Mouse (Mus musculus) forebrain, postnatal 0 days (tissue): ENCODE results near the gene Il12a. TPM values are rescaled to one million over a fixed set of nuclear protein-coding genes. Genes with fewer than 3 reads are reported as not detected.
A peak's percentile ranks its signal among the peaks of the same experiment; 100 is the strongest.

Experiments used
- ATAC-seq: fragments of 200-750 bp; cut with Nextera tagmentation; 2 replicates; pipeline ENCODE4 v1.8.0; 2017; ENCODE audit warnings: mild to moderate bottlenecking, moderate library complexity
- DNase-seq: peaks from one replicate; pipeline ENCODE4 v3.0.0-alpha.2; 2015
- H3K27ac ChIP-seq: fragments of 300-500 bp; sonication (generic); 2 replicates; pipeline ENCODE4 v1.5.1; 2014; ENCODE audit warnings: low read depth, mild to moderate bottlenecking, antibody characterized with exemption, low read length, moderate library complexity, mixed read lengths
- H3K27me3 ChIP-seq: fragments of 300-500 bp; sonication (generic); 2 replicates; pipeline ENCODE4 v1.6.1; 2014; ENCODE audit warnings: mild to moderate bottlenecking, low read length, mixed read lengths; ENCODE audit not compliant: insufficient read depth
- H3K36me3 ChIP-seq: fragments of 300-500 bp; sonication (generic); 2 replicates; pipeline ENCODE4 v1.6.1; 2014; ENCODE audit warnings: mild to moderate bottlenecking, moderate library complexity; ENCODE audit not compliant: insufficient read depth
- H3K4me1 ChIP-seq: fragments of 300-500 bp; sonication (generic); 2 replicates; pipeline ENCODE4 v1.6.1; 2014; ENCODE audit warnings: antibody characterized with exemption; ENCODE audit not compliant: insufficient read depth
- H3K4me2 ChIP-seq: fragments of 300-500 bp; sonication (generic); 2 replicates; pipeline ENCODE4 v1.6.1; 2014; ENCODE audit warnings: low read depth, mild to moderate bottlenecking, moderate library complexity
- H3K4me3 ChIP-seq: fragments of 300-500 bp; sonication (generic); 2 replicates; pipeline ENCODE4 v1.5.1; 2014; ENCODE audit warnings: low read depth, low read length, mixed read lengths
- H3K9ac ChIP-seq: fragments of 300-500 bp; sonication (generic); 2 replicates; pipeline ENCODE4 v1.6.1; 2014; ENCODE audit warnings: mild to moderate bottlenecking
- H3K9me3 ChIP-seq: fragments of 300-500 bp; sonication (generic); 2 replicates; pipeline ENCODE4 v1.6.1; 2016; ENCODE audit warnings: low read length
- CTCF ChIP-seq: sonication (generic); IDR thresholded peaks from 2 replicates; pipeline ENCODE4 v1.5.1; 2016; ENCODE audit warnings: antibody characterized with exemption, control low read depth, low read depth
- WGBS: fragments of 180-500 bp; shearing (Covaris S2); extraction: QIAGEN DNeasy Blood & Tissue Kit; methylation state at CpG from one replicate; pipeline ENCODE4 v1.1.7; 2014; 5-methylcytosine and 5-hydroxymethylcytosine counted together
- polyA plus RNA-seq: library from polyadenylated mRNA; unstranded; fragments of >200 nt; fragmentation: Nextera tagmentation; extraction: Ambion mirVana; gene quantifications from 2 replicates; pipeline ENCODE4 v1.2.1, GENCODE M21; 2015
- total RNA-seq: library from RNA; depleted of rRNA; stranded (reverse); fragments of >200 nt; gene quantifications from 2 replicates; pipeline ENCODE4 v1.2.3, GENCODE M21; 2014

Il12a gene
- total and polyA plus RNA-seq, 2 experiments from 2014 or later, result not detected

DNA sequence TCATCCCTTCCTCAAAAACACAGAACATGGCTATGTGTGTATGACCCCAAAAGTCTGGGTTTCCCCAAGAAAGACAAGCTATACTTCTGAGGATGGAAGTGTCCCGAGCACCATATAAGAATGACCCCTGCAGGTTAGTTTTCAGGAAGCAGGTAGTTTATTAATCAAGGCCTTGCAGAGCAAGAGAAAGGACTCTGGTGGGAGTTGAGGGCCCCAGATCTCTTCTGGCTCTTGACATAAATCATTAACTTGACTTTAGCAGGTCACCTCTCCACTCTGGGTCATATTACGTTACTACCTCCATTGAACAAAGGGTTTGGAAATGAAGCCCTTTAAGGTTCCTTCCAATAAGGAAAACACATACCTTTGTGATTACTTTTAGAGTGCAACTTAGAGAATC, 15.7 kb upstream of the Il12a start:
- WGBS, result 93% methylated on average over 2 of the region's 2 CpGs

GRCm38 (mm10) chr3:68675216-68675835, 15.1 kb upstream of the Il12a start:
- no peak for ATAC-seq
- Histone ChIP-seq H3K27me3 (no peaks in the 10 kb centered on the region), H3K9me3 (no peaks in the 10 kb centered on the region), H3K9ac (no peak overlapping the region), H3K4me3 (no peak overlapping the region), H3K27ac (no peak overlapping the region), H3K4me2 (no peak overlapping the region), H3K36me3 (no peaks in the 10 kb centered on the region), H3K4me1 (0 out of 2 replicates have a peak, but pooled peaks cover 3% of the 10 kb centered on the region)
- 83% methylated on average over 12 of the region's 12 CpGs for WGBS
- no peak for TF ChIP-seq CTCF
- no peak for DNase-seq

More for the DNA sequence above, 15.7 kb upstream of the Il12a start:
- Histone ChIP-seq H3K4me2 (no peak overlapping the region), H3K4me3 (no peak overlapping the region), H3K27ac (no peak overlapping the region), H3K36me3 (no peaks in the 10 kb centered on the region), H3K9ac (no peak overlapping the region), H3K27me3 (no peaks in the 10 kb centered on the region), H3K4me1 (0 out of 2 replicates have a peak, but pooled peaks cover 3% of the 10 kb centered on the region), H3K9me3 (no peaks in the 10 kb centered on the region)
- ATAC-seq, result no peak
- no peak for TF ChIP-seq CTCF
- no peak for DNase-seq

DNA sequence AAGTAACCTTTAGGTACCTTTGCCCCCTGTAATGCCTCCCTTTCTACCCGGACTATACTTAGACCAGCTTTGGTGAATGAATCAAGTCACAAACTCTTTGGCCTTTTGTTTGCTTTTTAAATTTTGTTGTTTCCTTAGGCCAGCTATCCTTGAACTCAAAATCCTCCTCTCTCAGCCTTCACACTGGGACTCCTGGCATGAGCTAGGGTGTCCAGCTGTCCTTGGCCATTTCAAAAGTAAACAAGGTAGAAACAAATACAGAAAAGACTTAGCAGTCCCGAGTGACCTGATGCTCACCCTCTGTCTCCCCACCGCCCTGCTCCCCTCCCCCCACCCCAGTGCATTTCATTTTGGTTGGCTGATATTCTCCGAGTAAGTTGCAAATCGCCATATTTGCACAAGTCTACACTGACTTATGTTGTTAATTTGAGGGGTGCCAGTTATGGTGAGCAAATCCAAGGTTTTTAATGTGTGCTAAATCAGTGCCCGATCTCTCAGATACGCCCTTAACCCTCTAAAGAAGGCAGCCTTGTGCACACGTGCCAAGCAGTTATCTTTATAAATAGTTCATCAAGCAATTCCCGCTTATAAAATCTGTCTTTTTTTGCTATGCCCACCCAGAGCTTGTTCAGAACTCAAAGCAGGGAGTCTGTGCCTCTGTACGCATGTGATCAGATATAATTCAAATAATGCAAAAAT, 14.3 kb upstream of the Il12a start:
- H3K4me2 ChIP-seq, result peak overlapping the region; percentile 29; the same call in 1 of the 2 replicates
- no peak overlapping the region for H3K9ac ChIP-seq
- H3K4me3 ChIP-seq, result no peak overlapping the region
- WGBS, result 63% methylated on average over 10 of the region's 10 CpGs
- H3K9me3 ChIP-seq, result no peaks in the 10 kb centered on the region
- no peak for TF ChIP-seq CTCF
- H3K4me1 ChIP-seq, result 0 out of 2 replicates have a peak, but pooled peaks cover 3% of the 10 kb centered on the region
- H3K27me3 ChIP-seq, result no peaks in the 10 kb centered on the region
- H3K36me3 ChIP-seq, result no peaks in the 10 kb centered on the region
- DNase-seq (no peak), ATAC-seq (peak; percentile 61; the same call in 1 of the 2 replicates)
- H3K27ac ChIP-seq, result peak overlapping the region; percentile 9; the same call in 1 of the 2 replicates

DNA sequence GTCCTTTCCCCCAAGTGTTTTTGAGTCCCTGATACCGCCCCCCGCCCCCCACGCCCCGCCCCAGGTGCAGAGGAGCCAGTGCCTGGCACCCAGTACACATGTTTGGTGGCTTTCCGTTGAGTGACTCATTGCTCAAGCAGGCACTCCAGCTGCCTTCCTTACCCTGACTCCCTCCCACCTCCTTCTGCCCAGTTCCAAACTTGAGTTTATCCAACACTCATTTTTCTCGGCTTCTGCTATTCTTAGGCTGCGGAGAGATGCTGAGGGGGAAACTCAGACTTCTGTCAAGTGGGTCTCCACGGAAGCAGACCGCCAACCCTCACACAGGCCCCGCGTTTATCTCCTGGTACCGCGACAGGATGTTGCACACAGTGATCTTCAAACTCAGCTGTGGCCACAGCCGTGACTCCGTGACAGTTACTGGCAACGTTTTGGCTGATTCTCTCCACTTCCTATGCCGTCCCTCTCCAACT, 13.6 kb upstream of the Il12a start:
- H3K9me3 ChIP-seq, result no peaks in the 10 kb centered on the region
- no peaks in the 10 kb centered on the region for H3K36me3 ChIP-seq
- H3K4me3 ChIP-seq, result no peak overlapping the region
- 43% methylated on average over 17 of the region's 17 CpGs for WGBS
- no peaks in the 10 kb centered on the region for H3K27me3 ChIP-seq
- peak overlapping the region; percentile 29; the same call in 1 of the 2 replicates for H3K4me2 ChIP-seq
- no peak for TF ChIP-seq CTCF
- DNase-seq (peak; percentile 31), ATAC-seq (peak; percentile 90)
- H3K4me1 ChIP-seq, result 0 out of 2 replicates have a peak, but pooled peaks cover 3% of the 10 kb centered on the region
- H3K27ac ChIP-seq, result no peak overlapping the region
- H3K9ac ChIP-seq, result no peak overlapping the region

DNA sequence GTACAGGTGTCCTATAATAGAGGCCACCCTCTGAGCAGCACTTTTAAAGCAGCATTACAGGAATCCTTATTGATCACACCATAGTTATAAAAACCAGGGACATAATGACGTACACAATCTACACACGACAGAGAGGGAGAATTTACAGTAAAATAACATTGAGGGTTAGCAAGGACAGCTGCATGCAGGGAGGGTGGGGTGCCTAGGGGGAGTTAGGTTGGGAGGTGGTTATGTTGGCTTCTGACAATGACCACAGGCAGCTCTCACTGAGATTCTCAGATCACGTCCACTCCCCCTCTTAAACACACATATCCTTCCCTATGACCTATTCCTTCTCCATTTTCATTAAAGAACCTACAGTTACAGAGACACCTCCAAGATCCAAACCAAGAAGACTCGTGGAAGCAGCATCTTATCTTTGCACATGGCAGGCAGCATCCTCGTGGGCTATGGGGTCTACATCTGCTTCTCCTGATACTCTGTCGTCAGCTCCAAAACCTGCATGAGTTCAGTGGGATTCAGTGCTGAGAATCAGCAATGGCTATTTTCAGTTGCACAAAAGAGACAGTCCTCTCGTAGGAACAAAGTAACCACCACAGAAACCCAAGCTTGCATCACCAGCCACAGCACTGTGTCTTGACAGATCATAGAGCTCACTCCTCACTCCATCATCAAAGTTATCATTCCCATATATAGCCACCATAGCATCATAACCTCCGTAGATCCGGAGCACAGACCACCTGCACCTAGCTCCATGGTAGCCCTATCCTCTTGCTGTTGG, 11.4 kb upstream of the Il12a start:
- Histone ChIP-seq H3K9me3 (no peaks in the 10 kb centered on the region), H3K4me2 (no peak overlapping the region), H3K27me3 (no peaks in the 10 kb centered on the region), H3K9ac (no peak overlapping the region), H3K27ac (no peak overlapping the region), H3K4me3 (no peak overlapping the region), H3K36me3 (no peaks in the 10 kb centered on the region), H3K4me1 (0 out of 2 replicates have a peak, but pooled peaks cover 3% of the 10 kb centered on the region)
- ATAC-seq, result no peak
- 88% methylated on average over 9 of the region's 9 CpGs for WGBS
- no peak for TF ChIP-seq CTCF
- DNase-seq, result no peak

DNA sequence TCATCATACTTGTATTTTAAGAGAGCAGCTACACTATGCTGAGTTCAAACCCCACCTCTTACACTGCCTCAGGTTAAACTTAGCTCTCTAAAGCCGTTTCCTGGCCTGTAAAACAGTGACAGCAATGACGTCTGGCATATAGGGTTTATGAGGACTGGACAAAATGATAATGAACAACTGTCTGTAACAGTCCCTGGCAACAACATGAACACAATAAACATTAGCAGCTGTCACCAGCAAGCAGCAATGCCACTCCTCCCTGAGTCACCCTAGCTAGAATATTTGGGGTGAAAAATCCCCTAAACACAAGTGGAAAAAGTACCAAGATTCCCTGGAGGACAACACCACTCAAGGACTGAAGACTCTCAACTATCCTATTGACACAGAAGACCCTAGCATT, 6.9 kb upstream of the Il12a start:
- Histone ChIP-seq H3K27me3 (no peaks in the 10 kb centered on the region), H3K9ac (no peak overlapping the region), H3K4me2 (no peak overlapping the region), H3K36me3 (no peaks in the 10 kb centered on the region), H3K27ac (no peak overlapping the region), H3K4me3 (no peak overlapping the region), H3K4me1 (0 out of 2 replicates have a peak, but pooled peaks cover 3% of the 10 kb centered on the region), H3K9me3 (no peaks in the 10 kb centered on the region)
- ATAC-seq, result no peak
- DNase-seq, result no peak
- no peak for TF ChIP-seq CTCF
- 52% methylated on average over 2 of the region's 2 CpGs for WGBS
